Mouse (Mus musculus) liver, adult 2 months (tissue): ENCODE data around the gene Gm45337.

ENCODE experiments used
- CTCF ChIP-seq: fragments of 200-500 bp; IDR thresholded peaks from 2 replicates; pipeline ENCODE4 v1.5.1; 2011; ENCODE audit warnings: low read depth, low read length, control low read depth
- POLR2A ChIP-seq: fragments of 200-500 bp; IDR thresholded peaks from 2 replicates; pipeline ENCODE4 v1.6.1; 2011; ENCODE audit warnings: low read length, control low read depth; ENCODE audit not compliant: insufficient read depth; ENCODE audit errors: extremely low read depth

DNA sequence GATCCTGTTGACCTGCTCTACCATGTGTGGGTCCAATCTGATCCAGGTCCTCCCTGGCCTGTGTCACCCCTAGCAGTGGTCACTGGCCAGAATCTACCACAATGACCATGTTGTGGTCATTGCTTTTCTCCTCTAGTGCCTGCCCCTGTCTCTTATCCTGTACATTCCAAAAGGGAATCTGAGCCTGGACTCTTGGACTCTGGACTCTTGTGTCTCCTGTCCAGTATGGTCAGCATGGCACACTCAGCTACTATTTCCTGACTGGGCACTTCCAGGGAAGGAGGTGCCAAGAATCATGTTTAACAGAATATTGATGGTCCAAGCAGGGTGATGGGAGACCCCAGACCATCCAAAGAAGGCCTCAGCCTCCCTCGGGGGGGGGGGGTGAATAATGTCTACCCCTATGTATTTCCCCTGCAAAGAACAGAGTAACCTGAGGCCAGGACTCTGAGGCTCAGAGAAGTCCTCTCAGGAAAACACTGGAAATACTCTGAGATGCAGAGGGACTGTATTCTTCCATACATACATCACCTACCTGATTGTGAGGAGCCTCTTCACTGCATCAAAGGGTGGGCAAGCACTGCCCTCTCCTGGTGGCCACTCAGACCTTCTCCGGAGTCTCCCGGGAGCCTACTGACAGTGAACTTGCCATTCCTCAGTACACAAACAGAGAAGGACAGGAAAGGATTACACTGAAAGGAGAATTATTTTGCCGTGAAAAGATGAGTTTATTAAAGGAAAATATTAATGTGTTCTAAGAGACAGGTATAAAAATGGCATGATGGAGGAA is 10.0 kb downstream of the Gm45337 start:
- TF ChIP-seq CTCF (no peak), POLR2A (no peak)
